Mouse (Mus musculus) liver, postnatal 0 days (tissue): ENCODE results near the gene Zdhhc14. TPM values are rescaled to one million over a fixed set of nuclear protein-coding genes. Genes with fewer than 3 reads are reported as not detected.

Experiments used
- ATAC-seq: fragments of 200-750 bp; cut with Nextera tagmentation; 2 replicates; pipeline ENCODE4 v1.8.0; 2017; ENCODE audit warnings: mild to moderate bottlenecking, moderate library complexity
- DNase-seq: peaks from one replicate; pipeline ENCODE4 v3.0.0-alpha.2; 2016
- H3K27ac ChIP-seq: fragments of 300-500 bp; sonication (generic); 2 replicates; pipeline ENCODE4 v1.5.1; 2014; ENCODE audit warnings: antibody characterized with exemption, moderate library complexity, mild to moderate bottlenecking, low read depth
- H3K27me3 ChIP-seq: fragments of 300-500 bp; sonication (generic); 2 replicates; pipeline ENCODE4 v1.6.1; 2014; ENCODE audit warnings: low read length, control low read depth, mixed read lengths; ENCODE audit not compliant: insufficient read depth
- H3K36me3 ChIP-seq: fragments of 300-500 bp; sonication (generic); replicated peaks from 2 replicates; pipeline ENCODE4 v1.6.1; 2014; ENCODE audit warnings: mild to moderate bottlenecking, control low read depth, low read length, moderate library complexity, mixed read lengths; ENCODE audit not compliant: insufficient read depth
- H3K4me1 ChIP-seq: fragments of 300-500 bp; sonication (generic); 2 replicates; pipeline ENCODE4 v1.6.1; 2014; ENCODE audit warnings: antibody characterized with exemption, mild to moderate bottlenecking, control low read depth; ENCODE audit not compliant: insufficient read depth
- H3K4me2 ChIP-seq: fragments of 300-500 bp; sonication (generic); 2 replicates; pipeline ENCODE4 v1.6.1; 2014; ENCODE audit warnings: low read depth, mild to moderate bottlenecking, low read length, moderate library complexity, mixed read lengths
- H3K4me3 ChIP-seq: fragments of 300-500 bp; sonication (generic); 2 replicates; pipeline ENCODE4 v1.5.1; 2014; ENCODE audit warnings: low read depth, low read length
- H3K9ac ChIP-seq: fragments of 300-500 bp; sonication (generic); replicated peaks from 2 replicates; pipeline ENCODE4 v1.6.1; 2014; ENCODE audit warnings: mild to moderate bottlenecking, moderate library complexity
- H3K9me3 ChIP-seq: fragments of 300-500 bp; sonication (generic); 2 replicates; pipeline ENCODE4 v1.6.1; 2016; ENCODE audit warnings: mild to moderate bottlenecking, control low read depth, low read length, mixed read lengths
- CTCF ChIP-seq: sonication (generic); IDR thresholded peaks from 2 replicates; pipeline ENCODE4 v1.5.1; 2016; ENCODE audit warnings: antibody characterized with exemption, low read depth
- EP300 ChIP-seq: IDR thresholded peaks from 2 replicates; pipeline ENCODE4 v1.6.1; 2016; ENCODE audit warnings: antibody characterized with exemption, low read depth, mild to moderate bottlenecking
- WGBS: fragments of 180-500 bp; shearing (Covaris S2); extraction: QIAGEN DNeasy Blood & Tissue Kit; methylation state at CpG from one replicate; pipeline ENCODE4 v1.1.7; 2014; ENCODE audit not compliant: insufficient replicate concordance; 5-methylcytosine and 5-hydroxymethylcytosine counted together
- polyA plus RNA-seq: library from polyadenylated mRNA; unstranded; fragments of >200 nt; fragmentation: Nextera tagmentation; extraction: Ambion mirVana; gene quantifications from 2 replicates; pipeline ENCODE4 v1.2.1, GENCODE M21; 2015

Gene Zdhhc14
- polyA plus RNA-seq, 1 experiment from 2014 or later = 2.7 TPM

DNA sequence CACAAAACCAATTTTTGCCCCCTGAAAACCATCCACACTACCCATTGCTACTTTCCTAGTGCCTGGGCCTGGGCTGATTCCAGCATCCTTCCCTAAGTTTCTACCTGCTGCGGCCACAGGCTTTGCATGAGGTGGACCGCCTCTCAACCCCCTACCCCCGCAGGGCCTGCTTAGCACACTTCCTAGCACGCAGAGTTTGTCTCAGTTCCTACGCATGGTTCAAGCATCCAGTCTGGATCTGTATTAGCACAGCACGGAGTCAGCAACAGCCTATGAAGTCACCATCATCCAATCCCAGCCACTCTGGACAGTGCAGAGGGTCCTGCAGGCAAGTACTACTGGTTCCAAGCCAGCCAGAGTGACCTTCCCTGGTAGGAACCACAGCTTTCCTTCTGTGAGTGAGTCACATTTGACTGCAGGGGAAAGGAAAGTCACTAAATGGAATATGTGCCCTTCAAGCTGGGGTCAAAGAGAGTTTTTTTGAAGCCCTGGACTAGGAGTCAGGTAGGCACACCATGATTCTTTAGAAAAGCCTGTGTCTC is 275.9 kb downstream of the Zdhhc14 start:
- no peak for DNase-seq
- Histone ChIP-seq H3K36me3 (no peaks in the 10 kb centered on the region), H3K4me3 (no peak overlapping the region), H3K27ac (no peak overlapping the region), H3K4me2 (no peak overlapping the region), H3K9me3 (no peaks in the 10 kb centered on the region), H3K9ac (no peak overlapping the region), H3K27me3 (no peaks in the 10 kb centered on the region), H3K4me1 (no peaks in the 10 kb centered on the region)
- 66% methylated on average over 6 of the region's 6 CpGs for WGBS
- no peak for ATAC-seq
- TF ChIP-seq EP300 = no peak
- no peak for TF ChIP-seq CTCF

DNA sequence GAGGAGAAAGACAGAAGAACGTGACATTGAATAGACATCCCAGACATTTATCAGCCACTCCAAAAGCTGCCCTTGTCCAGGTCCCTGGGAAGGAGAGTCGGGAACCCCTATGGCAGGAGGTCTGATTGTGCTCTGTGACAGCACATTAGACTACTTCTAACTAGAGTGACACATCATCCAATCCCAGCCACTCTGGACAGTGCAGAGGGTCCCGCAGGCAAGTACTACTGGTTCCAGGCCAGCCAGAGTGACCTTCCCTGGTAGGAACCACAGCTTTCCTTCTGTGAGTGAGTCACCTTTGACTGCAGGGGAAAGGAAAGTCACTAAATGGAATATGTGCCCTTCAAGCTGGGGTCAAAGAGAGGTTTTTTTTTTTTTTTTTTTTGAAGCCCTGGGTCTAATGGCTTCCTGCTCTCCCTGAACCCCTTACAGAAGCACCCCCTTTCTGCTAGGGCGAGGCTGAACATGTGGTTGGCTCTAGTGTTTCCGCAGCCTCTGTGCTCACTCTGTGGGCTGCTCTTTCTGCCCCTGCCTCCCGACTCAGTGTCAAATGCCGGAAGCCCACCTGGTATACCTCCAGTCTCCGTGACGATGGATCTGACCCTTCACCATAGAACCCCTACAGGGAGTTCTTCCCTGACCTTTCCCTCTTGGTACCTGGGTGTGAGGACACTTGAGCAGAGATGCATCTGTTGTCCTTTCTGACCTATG is 276.6 kb downstream of the Zdhhc14 start:
- Histone ChIP-seq H3K36me3 (no peaks in the 10 kb centered on the region), H3K9ac (no peak overlapping the region), H3K4me3 (no peak overlapping the region), H3K9me3 (no peaks in the 10 kb centered on the region), H3K4me2 (no peak overlapping the region), H3K27me3 (no peaks in the 10 kb centered on the region), H3K4me1 (no peaks in the 10 kb centered on the region), H3K27ac (no peak overlapping the region)
- no peak for DNase-seq
- WGBS = 81% methylated on average over 9 of the region's 9 CpGs
- no peak for ATAC-seq
- TF ChIP-seq CTCF (no peak), EP300 (no peak)

DNA sequence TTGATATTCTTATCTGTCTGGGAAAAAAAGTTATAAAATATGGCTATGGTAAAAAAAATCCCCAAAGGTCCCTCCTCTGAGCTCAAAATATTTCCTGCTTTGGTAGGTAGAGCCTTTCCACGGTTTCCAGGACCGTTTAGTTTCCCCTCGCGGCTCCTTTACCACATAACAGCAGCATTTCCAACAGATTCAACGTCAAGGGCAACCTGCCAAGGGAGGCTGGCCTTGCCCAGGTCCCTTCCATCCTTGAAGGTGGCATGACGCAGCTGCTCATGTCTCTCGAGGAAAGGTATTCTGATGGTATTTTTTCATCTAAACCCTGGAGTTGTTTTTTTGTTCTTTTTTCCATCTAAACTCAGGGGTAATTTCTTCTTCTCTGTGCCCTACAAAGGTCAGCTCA is 277.4 kb downstream of the Zdhhc14 start:
- peak overlapping the region; percentile 59; the same call in 1 of the 2 replicates for H3K4me2 ChIP-seq
- H3K27me3 ChIP-seq = no peaks in the 10 kb centered on the region
- 45% methylated on average over 7 of the region's 7 CpGs for WGBS
- no peak overlapping the region for H3K9ac ChIP-seq
- no peaks in the 10 kb centered on the region for H3K36me3 ChIP-seq
- H3K4me1 ChIP-seq = no peaks in the 10 kb centered on the region
- TF ChIP-seq CTCF (no peak), EP300 (no peak)
- 0 out of 2 replicates have a peak, but pooled peaks cover 2% of the 10 kb centered on the region for H3K9me3 ChIP-seq
- ATAC-seq = no peak
- no peak overlapping the region for H3K4me3 ChIP-seq
- no peak for DNase-seq
- no peak overlapping the region for H3K27ac ChIP-seq

GRCm38 (mm10) chr17:5770265-5771249 is 278.2 kb downstream of the Zdhhc14 start:
- TF ChIP-seq CTCF (no peak), EP300 (no peak)
- ATAC-seq (peak; percentile 62), DNase-seq (peak; percentile 42)
- H3K27me3 ChIP-seq = no peaks in the 10 kb centered on the region
- H3K4me2 ChIP-seq = peak overlapping the region; percentile 59
- H3K27ac ChIP-seq = no peak overlapping the region; the same call in 1 of the 2 replicates
- peak overlapping the region; percentile 23 for H3K4me3 ChIP-seq
- 0 out of 2 replicates have a peak, but pooled peaks cover 2% of the 10 kb centered on the region for H3K9me3 ChIP-seq
- 13% methylated on average over 22 of the region's 22 CpGs for WGBS
- no peaks in the 10 kb centered on the region for H3K4me1 ChIP-seq
- H3K9ac ChIP-seq = 0 out of 2 replicates have a peak overlapping the region, but pooled peaks have one; percentile 2
- H3K36me3 ChIP-seq = no peaks in the 10 kb centered on the region

GRCm38 (mm10) chr17:5780213-5780975 is 288.0 kb downstream of the Zdhhc14 start:
- H3K4me3 ChIP-seq = no peak overlapping the region
- no peak overlapping the region for H3K9ac ChIP-seq
- DNase-seq = no peak
- no peaks in the 10 kb centered on the region for H3K36me3 ChIP-seq
- TF ChIP-seq CTCF = no peak
- no peak for TF ChIP-seq EP300
- no peaks in the 10 kb centered on the region for H3K27me3 ChIP-seq
- H3K4me2 ChIP-seq = no peak overlapping the region
- 66% methylated on average over 5 of the region's 5 CpGs for WGBS
- no peaks in the 10 kb centered on the region for H3K9me3 ChIP-seq
- H3K4me1 ChIP-seq = 0 out of 2 replicates have a peak, but pooled peaks cover 2% of the 10 kb centered on the region
- no peak overlapping the region for H3K27ac ChIP-seq
- no peak for ATAC-seq
